Mouse (Mus musculus): ENCODE results near the gene Cnnm4.

- no peak for TF ChIP-seq POLR2A (IDR thresholded peaks at IDR 0.05; ENCODE audit: control insufficient read depth in 1 of 2, insufficient read depth in 1 of 2, low read depth in 1 of 2, low read length in 2 of 2, poor library complexity in 1 of 2)
- no peak for TF ChIP-seq CTCF (IDR thresholded peaks at IDR 0.05 in 2 of 3, conservative IDR thresholded peaks at IDR 0.05 in 1 of 3; ENCODE audit: control insufficient read depth in 1 of 3, insufficient read depth in 1 of 3, low read depth in 2 of 3, low read length in 3 of 3, poor library complexity in 1 of 3, severe bottlenecking in 1 of 3)
- TF ChIP-seq POLR2AphosphoS2 (IDR thresholded peaks at IDR 0.05; ENCODE audit: low read length), result no peak
- TF ChIP-seq BHLHE40 (IDR thresholded peaks at IDR 0.05; ENCODE audit: borderline replicate concordance, low read depth, low read length), result no peak
- TF ChIP-seq ZKSCAN1 (IDR thresholded peaks at IDR 0.05; ENCODE audit: low read depth, low read length), result no peak
- no peak for TF ChIP-seq SMC3 (IDR thresholded peaks at IDR 0.05; ENCODE audit: low read depth, low read length)
- no peak for TF ChIP-seq CHD1 (IDR thresholded peaks at IDR 0.05; ENCODE audit: low read depth, low read length)
- no peak for TF ChIP-seq GABPA (IDR thresholded peaks at IDR 0.05; ENCODE audit: low read depth, low read length)
- no peak for TF ChIP-seq CHD2 (IDR thresholded peaks at IDR 0.05; ENCODE audit: low read length)
- no peak for TF ChIP-seq ZNF384 (IDR thresholded peaks at IDR 0.05; ENCODE audit: low read depth, low read length)
- TF ChIP-seq HCFC1 (IDR thresholded peaks at IDR 0.05; ENCODE audit: low read depth, low read length), result no peak
Observed at GRCm38 (mm10) chr1:36472106-36472440, 653 bp downstream of the Cnnm4 start.
